Mouse (Mus musculus) liver, postnatal 0 days (tissue): ENCODE results near the gene Olfr524. TPM values are rescaled to one million over a fixed set of nuclear protein-coding genes. Genes with fewer than 3 reads are reported as not detected.

Source experiments
- ATAC-seq: fragments of 200-750 bp; cut with Nextera tagmentation; 2 replicates; pipeline ENCODE4 v1.8.0; 2017; ENCODE audit warnings: mild to moderate bottlenecking, moderate library complexity
- DNase-seq: peaks from one replicate; pipeline ENCODE4 v3.0.0-alpha.2; 2016
- H3K27ac ChIP-seq: fragments of 300-500 bp; sonication (generic); 2 replicates; pipeline ENCODE4 v1.5.1; 2014; ENCODE audit warnings: antibody characterized with exemption, moderate library complexity, mild to moderate bottlenecking, low read depth
- H3K27me3 ChIP-seq: fragments of 300-500 bp; sonication (generic); 2 replicates; pipeline ENCODE4 v1.6.1; 2014; ENCODE audit warnings: low read length, control low read depth, mixed read lengths; ENCODE audit not compliant: insufficient read depth
- H3K36me3 ChIP-seq: fragments of 300-500 bp; sonication (generic); replicated peaks from 2 replicates; pipeline ENCODE4 v1.6.1; 2014; ENCODE audit warnings: mild to moderate bottlenecking, control low read depth, low read length, moderate library complexity, mixed read lengths; ENCODE audit not compliant: insufficient read depth
- H3K4me1 ChIP-seq: fragments of 300-500 bp; sonication (generic); 2 replicates; pipeline ENCODE4 v1.6.1; 2014; ENCODE audit warnings: antibody characterized with exemption, mild to moderate bottlenecking, control low read depth; ENCODE audit not compliant: insufficient read depth
- H3K4me2 ChIP-seq: fragments of 300-500 bp; sonication (generic); 2 replicates; pipeline ENCODE4 v1.6.1; 2014; ENCODE audit warnings: low read depth, mild to moderate bottlenecking, low read length, moderate library complexity, mixed read lengths
- H3K4me3 ChIP-seq: fragments of 300-500 bp; sonication (generic); 2 replicates; pipeline ENCODE4 v1.5.1; 2014; ENCODE audit warnings: low read depth, low read length
- H3K9ac ChIP-seq: fragments of 300-500 bp; sonication (generic); replicated peaks from 2 replicates; pipeline ENCODE4 v1.6.1; 2014; ENCODE audit warnings: mild to moderate bottlenecking, moderate library complexity
- H3K9me3 ChIP-seq: fragments of 300-500 bp; sonication (generic); 2 replicates; pipeline ENCODE4 v1.6.1; 2016; ENCODE audit warnings: mild to moderate bottlenecking, control low read depth, low read length, mixed read lengths
- CTCF ChIP-seq: sonication (generic); IDR thresholded peaks from 2 replicates; pipeline ENCODE4 v1.5.1; 2016; ENCODE audit warnings: antibody characterized with exemption, low read depth
- EP300 ChIP-seq: IDR thresholded peaks from 2 replicates; pipeline ENCODE4 v1.6.1; 2016; ENCODE audit warnings: antibody characterized with exemption, low read depth, mild to moderate bottlenecking
- WGBS: fragments of 180-500 bp; shearing (Covaris S2); extraction: QIAGEN DNeasy Blood & Tissue Kit; methylation state at CpG from one replicate; pipeline ENCODE4 v1.1.7; 2014; ENCODE audit not compliant: insufficient replicate concordance; 5-methylcytosine and 5-hydroxymethylcytosine counted together
- polyA plus RNA-seq: library from polyadenylated mRNA; unstranded; fragments of >200 nt; fragmentation: Nextera tagmentation; extraction: Ambion mirVana; gene quantifications from 2 replicates; pipeline ENCODE4 v1.2.1, GENCODE M21; 2015

The Olfr524 gene
- polyA plus RNA-seq, result not detected in 2 replicates

GRCm38 (mm10) chr7:140205864-140206263 is at the start of gene Olfr524:
Olfr524 (minus strand) TSS chr7:140205964.
- TF ChIP-seq CTCF, result no peak
- TF ChIP-seq EP300, result no peak
- no peak for DNase-seq
- Histone ChIP-seq H3K4me1 (no peaks in the 10 kb centered on the region), H3K9ac (no peak within 1 kb of the TSS), H3K4me2 (no peak within 1 kb of the TSS), H3K27me3 (no peaks in the 10 kb centered on the region), H3K36me3 (no peaks in the 10 kb centered on the region), H3K4me3 (no peak within 1 kb of the TSS), H3K27ac (no peak within 1 kb of the TSS), H3K9me3 (no peaks in the 10 kb centered on the region)
- no peak for ATAC-seq

GRCm38 (mm10) chr7:140253780-140254299 is 48.1 kb upstream of the Olfr524 start:
- DNase-seq, result no peak
- Histone ChIP-seq H3K27me3 (no peaks in the 10 kb centered on the region), H3K4me3 (no peak overlapping the region), H3K9me3 (no peaks in the 10 kb centered on the region), H3K27ac (no peak overlapping the region), H3K36me3 (no peaks in the 10 kb centered on the region), H3K9ac (no peak overlapping the region), H3K4me1 (no peaks in the 10 kb centered on the region), H3K4me2 (no peak overlapping the region)
- TF ChIP-seq EP300 (no peak), CTCF (no peak)
- ATAC-seq, result no peak
- 62% methylated on average over 7 of the region's 7 CpGs for WGBS

- no peak within 1 kb of the TSS for H3K9ac ChIP-seq
- ATAC-seq (no peak), DNase-seq (no peak)
- TF ChIP-seq EP300 (no peak), CTCF (no peak)
- H3K4me1 ChIP-seq, result no peaks in the 10 kb centered on the region
- no peak within 1 kb of the TSS for H3K4me3 ChIP-seq
- H3K36me3 ChIP-seq, result no peaks in the 10 kb centered on the region
- 70% methylated on average over 4 of the region's 4 CpGs for WGBS
- H3K4me2 ChIP-seq, result no peak within 1 kb of the TSS
- H3K9me3 ChIP-seq, result no peaks in the 10 kb centered on the region
- H3K27me3 ChIP-seq, result no peaks in the 10 kb centered on the region
- H3K27ac ChIP-seq, result no peak within 1 kb of the TSS
These were observed 41.5 kb upstream of the Olfr524 start, which contains the start of gene 5830411N06Rik for GRCm38 (mm10) chr7:140247216-140247615. 5830411N06Rik (plus strand) TSS chr7:140247284.

- Histone ChIP-seq H3K27ac (no peak overlapping the region), H3K36me3 (no peaks in the 10 kb centered on the region), H3K27me3 (no peaks in the 10 kb centered on the region), H3K4me2 (no peak overlapping the region), H3K9me3 (no peaks in the 10 kb centered on the region), H3K4me1 (no peaks in the 10 kb centered on the region), H3K4me3 (no peak overlapping the region), H3K9ac (no peak overlapping the region)
- no peak for TF ChIP-seq CTCF
- no peak for TF ChIP-seq EP300
- WGBS, result 78% methylated on average over 3 of the region's 3 CpGs
- no peak for DNase-seq
- no peak for ATAC-seq
These were observed 27.9 kb upstream of the Olfr524 start for GRCm38 (mm10) chr7:140233696-140234095.

- WGBS, result 69% methylated on average over 2 of the region's 2 CpGs
These were observed 25.3 kb upstream of the Olfr524 start for GRCm38 (mm10) chr7:140231026-140231425.

GRCm38 (mm10) chr7:140228476-140228875 is 22.7 kb upstream of the Olfr524 start:
- Histone ChIP-seq H3K9ac (no peak overlapping the region), H3K36me3 (no peaks in the 10 kb centered on the region), H3K4me2 (no peak overlapping the region), H3K4me1 (no peaks in the 10 kb centered on the region), H3K9me3 (no peaks in the 10 kb centered on the region), H3K4me3 (no peak overlapping the region), H3K27me3 (no peaks in the 10 kb centered on the region), H3K27ac (no peak overlapping the region)
- DNase-seq, result no peak
- 79% methylated on average over 13 of the region's 13 CpGs for WGBS
- ATAC-seq, result no peak
- TF ChIP-seq EP300 (no peak), CTCF (no peak)

More at GRCm38 (mm10) chr7:140231026-140231425, 25.3 kb upstream of the Olfr524 start:
- Histone ChIP-seq H3K4me1 (no peaks in the 10 kb centered on the region), H3K4me3 (no peak overlapping the region), H3K27me3 (no peaks in the 10 kb centered on the region), H3K9ac (no peak overlapping the region), H3K4me2 (no peak overlapping the region), H3K36me3 (no peaks in the 10 kb centered on the region), H3K27ac (no peak overlapping the region), H3K9me3 (no peaks in the 10 kb centered on the region)
- TF ChIP-seq EP300 (no peak), CTCF (no peak)
- no peak for ATAC-seq
- no peak for DNase-seq

GRCm38 (mm10) chr7:140224209-140224608 is 18.4 kb upstream of the Olfr524 start:
- Histone ChIP-seq H3K36me3 (no peaks in the 10 kb centered on the region), H3K27ac (no peak overlapping the region), H3K27me3 (no peaks in the 10 kb centered on the region), H3K4me1 (no peaks in the 10 kb centered on the region), H3K4me2 (no peak overlapping the region), H3K4me3 (no peak overlapping the region), H3K9me3 (no peaks in the 10 kb centered on the region), H3K9ac (no peak overlapping the region)
- ATAC-seq, result no peak
- TF ChIP-seq CTCF (no peak), EP300 (no peak)
- no peak for DNase-seq
- WGBS, result 77% methylated on average over 13 of the region's 13 CpGs
